Mouse (Mus musculus) liver, adult 2 months (tissue): ENCODE results near the gene Nod2. TPM values are rescaled to one million over a fixed set of nuclear protein-coding genes. Genes with fewer than 3 reads are reported as not detected.

ENCODE experiments used
- DNase-seq: peaks from one replicate; pipeline ENCODE4 v3.0.0-alpha.2; 2011; ENCODE audit warnings: low read depth, low spot score; ENCODE audit errors: extremely low read depth
- H3K27ac ChIP-seq: fragments of 200-500 bp; replicated peaks from 2 replicates; pipeline ENCODE4 v1.5.1; 2012; ENCODE audit warnings: low read depth, mild to moderate bottlenecking, control low read depth, inconsistent platforms, low read length; ENCODE audit not compliant: insufficient read depth
- H3K27me3 ChIP-seq: fragments of 200-500 bp; 2 replicates; pipeline ENCODE4 v1.6.1; 2012; ENCODE audit warnings: mild to moderate bottlenecking, moderate library complexity, low read length, inconsistent platforms; ENCODE audit not compliant: control insufficient read depth, insufficient read depth
- H3K36me3 ChIP-seq: fragments of 200-500 bp; 2 replicates; pipeline ENCODE4 v1.6.1; 2012; ENCODE audit warnings: low read length, inconsistent platforms; ENCODE audit not compliant: control insufficient read depth, insufficient read depth
- H3K4me1 ChIP-seq: fragments of 200-500 bp; 2 replicates; pipeline ENCODE4 v1.6.1; 2011; ENCODE audit warnings: low read length; ENCODE audit not compliant: control insufficient read depth, insufficient read depth
- H3K4me3 ChIP-seq: fragments of 200-500 bp; 2 replicates; pipeline ENCODE4 v1.5.1; 2011; ENCODE audit warnings: low read depth, mild to moderate bottlenecking, control low read depth, low read length, moderate library complexity; ENCODE audit not compliant: insufficient read depth
- H3K79me2 ChIP-seq: fragments of 200-500 bp; 2 replicates; pipeline ENCODE4 v1.6.1; 2012; ENCODE audit warnings: inconsistent platforms, mild to moderate bottlenecking, low read length, moderate library complexity; ENCODE audit not compliant: control insufficient read depth, insufficient read depth
- H3K9ac ChIP-seq: fragments of 200-500 bp; 2 replicates; pipeline ENCODE4 v1.6.1; 2012; ENCODE audit warnings: low read depth, mild to moderate bottlenecking, control low read depth, inconsistent platforms, low read length
- CTCF ChIP-seq: fragments of 200-500 bp; IDR thresholded peaks from 2 replicates; pipeline ENCODE4 v1.5.1; 2011; ENCODE audit warnings: low read depth, low read length, control low read depth
- POLR2A ChIP-seq: fragments of 200-500 bp; IDR thresholded peaks from 2 replicates; pipeline ENCODE4 v1.6.1; 2011; ENCODE audit warnings: low read length, control low read depth; ENCODE audit not compliant: insufficient read depth; ENCODE audit errors: extremely low read depth
- WGBS: fragments of 180-500 bp; shearing (Covaris S2); methylation state at CpG from one replicate; pipeline ENCODE4 v1.1.7; 2018; 5-methylcytosine and 5-hydroxymethylcytosine counted together
- polyA plus RNA-seq: library from polyadenylated mRNA; depleted of rRNA; stranded (reverse); fragments of >200 nt; gene quantifications from 2 replicates; pipeline ENCODE4 v1.2.3, GENCODE M21; 2012
- total RNA-seq: library from RNA; depleted of rRNA; stranded (reverse); fragments of >200 nt; gene quantifications from 2 replicates; pipeline ENCODE4 v1.2.3, GENCODE M21; 2014

Gene Nod2
- total and polyA plus RNA-seq, 2 experiments, result 0.09 to 0.18 TPM

GRCm38 (mm10) chr8:88605361-88606040 is 41.6 kb upstream of the Nod2 start:
- no peak for DNase-seq
- no peaks in the 10 kb centered on the region for H3K4me1 ChIP-seq
- no peak overlapping the region for H3K27ac ChIP-seq
- WGBS, result 73% methylated on average over 13 of the region's 13 CpGs
- TF ChIP-seq CTCF (no peak), POLR2A (no peak)
- no peak overlapping the region for H3K9ac ChIP-seq
- no peak overlapping the region for H3K4me3 ChIP-seq
- peaks cover 4% of the 10 kb centered on the region; the same call in 1 of the 2 replicates for H3K27me3 ChIP-seq
- H3K36me3 ChIP-seq, result no peaks in the 10 kb centered on the region
- H3K79me2 ChIP-seq, result no peaks in the 10 kb centered on the region

DNA sequence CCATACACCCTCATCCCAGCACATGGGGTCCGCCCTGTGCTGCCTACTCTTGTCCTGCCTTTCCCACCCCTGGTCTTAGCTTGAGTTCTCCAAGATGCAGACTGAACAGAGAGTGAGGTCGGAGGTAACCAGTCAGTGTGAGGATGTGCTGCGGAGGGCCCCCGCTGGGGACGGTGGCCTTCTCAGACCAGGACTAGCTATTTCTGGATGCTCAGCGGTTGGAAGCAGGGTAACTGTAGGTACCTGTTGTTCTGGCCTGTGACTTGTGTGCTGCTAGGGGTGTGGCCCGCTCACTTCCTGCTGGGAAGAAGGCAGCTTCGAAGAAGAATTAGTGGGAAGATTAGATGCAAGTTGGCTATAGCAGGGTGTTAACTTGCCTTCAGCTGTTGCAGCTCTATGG is 38.1 kb upstream of the Nod2 start:
- Histone ChIP-seq H3K36me3 (no peaks in the 10 kb centered on the region), H3K4me3 (no peak overlapping the region), H3K9ac (no peak overlapping the region), H3K79me2 (no peaks in the 10 kb centered on the region), H3K27ac (no peak overlapping the region), H3K4me1 (no peaks in the 10 kb centered on the region), H3K27me3 (no peaks in the 10 kb centered on the region)
- no peak for DNase-seq
- 87% methylated on average over 8 of the region's 8 CpGs for WGBS
- TF ChIP-seq POLR2A, result no peak
- no peak for TF ChIP-seq CTCF

- WGBS, result 75% methylated on average over 6 of the region's 6 CpGs
- DNase-seq, result no peak
- Histone ChIP-seq H3K4me3 (no peak overlapping the region), H3K9ac (no peak overlapping the region), H3K79me2 (no peaks in the 10 kb centered on the region), H3K36me3 (no peaks in the 10 kb centered on the region), H3K27ac (no peak overlapping the region), H3K27me3 (no peaks in the 10 kb centered on the region), H3K4me1 (no peaks in the 10 kb centered on the region)
- no peak for TF ChIP-seq CTCF
- no peak for TF ChIP-seq POLR2A
Measured at GRCm38 (mm10) chr8:88610271-88610670, 36.8 kb upstream of the Nod2 start.

- 79% methylated on average over 5 of the region's 5 CpGs for WGBS
- H3K27me3 ChIP-seq, result no peaks in the 10 kb centered on the region
- H3K79me2 ChIP-seq, result no peaks in the 10 kb centered on the region
- H3K27ac ChIP-seq, result no peak overlapping the region
- H3K4me1 ChIP-seq, result no peaks in the 10 kb centered on the region
- no peak for DNase-seq
- no peak overlapping the region for H3K4me3 ChIP-seq
- no peak overlapping the region for H3K9ac ChIP-seq
- TF ChIP-seq POLR2A (no peak), CTCF (no peak)
- H3K36me3 ChIP-seq, result no peaks in the 10 kb centered on the region
Measured at GRCm38 (mm10) chr8:88614981-88615380, 32.1 kb upstream of the Nod2 start.

- TF ChIP-seq POLR2A (no peak), CTCF (no peak)
- WGBS, result 63% methylated on average over 5 of the region's 5 CpGs
- no peaks in the 10 kb centered on the region for H3K36me3 ChIP-seq
- H3K4me3 ChIP-seq, result no peak overlapping the region
- no peak for DNase-seq
- H3K27me3 ChIP-seq, result no peaks in the 10 kb centered on the region
- no peaks in the 10 kb centered on the region for H3K79me2 ChIP-seq
- no peaks in the 10 kb centered on the region for H3K4me1 ChIP-seq
- H3K9ac ChIP-seq, result no peak overlapping the region
- no peak overlapping the region for H3K27ac ChIP-seq
Measured at GRCm38 (mm10) chr8:88618612-88619011, 28.5 kb upstream of the Nod2 start.

DNA sequence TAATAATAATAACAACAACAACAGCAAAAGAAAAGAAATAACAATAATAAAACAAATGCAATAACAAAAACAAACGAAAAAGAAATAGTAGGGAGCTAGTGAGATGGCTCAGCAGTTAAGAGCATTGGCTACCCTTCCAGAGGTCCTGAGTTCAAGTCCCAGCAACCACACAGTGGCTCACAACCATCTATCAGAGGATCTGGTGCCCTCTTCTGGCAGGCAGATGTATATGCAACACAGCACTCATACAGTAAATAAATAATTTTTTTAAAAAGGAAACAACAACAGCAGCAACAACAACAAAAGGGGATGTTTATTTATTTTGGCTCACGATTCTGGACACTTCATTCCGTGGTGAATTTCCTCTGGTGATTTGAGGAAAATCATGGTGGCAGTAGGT is 27.6 kb upstream of the Nod2 start:
- DNase-seq, result no peak
- Histone ChIP-seq H3K36me3 (no peaks in the 10 kb centered on the region), H3K27ac (no peak overlapping the region), H3K79me2 (no peaks in the 10 kb centered on the region), H3K4me3 (no peak overlapping the region), H3K9ac (no peak overlapping the region), H3K27me3 (no peaks in the 10 kb centered on the region), H3K4me1 (no peaks in the 10 kb centered on the region)
- WGBS, result 65% methylated on average over 3 of the region's 3 CpGs
- TF ChIP-seq POLR2A (no peak), CTCF (peak; percentile 40; the same call in 1 of the 2 replicates)
